Mouse (Mus musculus) stomach, embryonic 16.5 days (tissue): ENCODE measurements around the gene Arhgap35. TPM values are rescaled to one million over a fixed set of nuclear protein-coding genes. Genes with fewer than 3 reads are reported as not detected.
A peak's percentile ranks its signal among the peaks of the same experiment; 100 is the strongest.

ENCODE experiments used
- ATAC-seq: fragments of 200-750 bp; cut with Nextera tagmentation; 2 replicates; pipeline ENCODE4 v1.8.0; 2017; ENCODE audit warnings: moderate number of reproducible peaks, moderate TSS enrichment; ENCODE audit not compliant: insufficient read depth, low FRiP score
- H3K27ac ChIP-seq: fragments of 300-500 bp; sonication (generic); 2 replicates; pipeline ENCODE4 v1.5.1; 2014; ENCODE audit warnings: low read length
- H3K27me3 ChIP-seq: fragments of 300-500 bp; sonication (generic); 2 replicates; pipeline ENCODE4 v1.6.1; 2014; ENCODE audit warnings: low read length, control low read depth, mixed read lengths; ENCODE audit not compliant: control insufficient read depth, insufficient read depth
- H3K36me3 ChIP-seq: fragments of 300-500 bp; sonication (generic); 2 replicates; pipeline ENCODE4 v1.6.1; 2014; ENCODE audit warnings: low read length; ENCODE audit not compliant: control insufficient read depth, insufficient read depth
- H3K4me1 ChIP-seq: fragments of 300-500 bp; sonication (generic); 2 replicates; pipeline ENCODE4 v1.6.1; 2014; ENCODE audit warnings: low read length, control low read depth, mixed read lengths; ENCODE audit not compliant: control insufficient read depth, insufficient read depth
- H3K4me2 ChIP-seq: fragments of 300-500 bp; sonication (generic); 2 replicates; pipeline ENCODE4 v1.6.1; 2014; ENCODE audit warnings: low read depth, low read length, mixed read lengths
- H3K4me3 ChIP-seq: fragments of 300-500 bp; sonication (generic); replicated peaks from 2 replicates; pipeline ENCODE4 v1.5.1; 2014; ENCODE audit warnings: mild to moderate bottlenecking, low read length
- H3K9ac ChIP-seq: fragments of 300-500 bp; sonication (generic); 2 replicates; pipeline ENCODE4 v1.6.1; 2014; ENCODE audit warnings: low read length
- H3K9me3 ChIP-seq: fragments of 300-500 bp; sonication (generic); replicated peaks from 2 replicates; pipeline ENCODE4 v1.6.1; 2016; ENCODE audit warnings: low read length, control low read depth; ENCODE audit not compliant: control insufficient read depth
- WGBS: fragments of 180-500 bp; shearing (Covaris S2); extraction: QIAGEN DNeasy Blood & Tissue Kit; methylation state at CpG from one replicate; pipeline ENCODE4 v1.1.7; 2014; 5-methylcytosine and 5-hydroxymethylcytosine counted together
- polyA plus RNA-seq: library from polyadenylated mRNA; unstranded; fragments of >200 nt; fragmentation: Nextera tagmentation; extraction: Ambion mirVana; gene quantifications from 2 replicates; pipeline ENCODE4 v1.2.1, GENCODE M21; 2015

Arhgap35 gene
- polyA plus RNA-seq, 1 experiment from 2014 or later = 11.4 TPM

- Histone ChIP-seq H3K4me1 (peaks cover 7% of the 10 kb centered on the region; the same call in 1 of the 2 replicates), H3K9ac (no peak overlapping the region), H3K4me2 (no peak overlapping the region), H3K4me3 (no peak overlapping the region), H3K27ac (no peak overlapping the region), H3K9me3 (no peaks in the 10 kb centered on the region), H3K36me3 (no peaks in the 10 kb centered on the region), H3K27me3 (no peaks in the 10 kb centered on the region)
- no peak for ATAC-seq
These were observed 30.4 kb downstream of the Arhgap35 start for GRCm38 (mm10) chr7:16584384-16584783.

- Histone ChIP-seq H3K9me3 (no peaks in the 10 kb centered on the region), H3K4me3 (no peak overlapping the region), H3K4me1 (peaks cover 7% of the 10 kb centered on the region; the same call in 1 of the 2 replicates), H3K36me3 (no peaks in the 10 kb centered on the region), H3K27me3 (no peaks in the 10 kb centered on the region), H3K9ac (no peak overlapping the region), H3K27ac (no peak overlapping the region), H3K4me2 (no peak overlapping the region)
- ATAC-seq = no peak
- 81% methylated on average over 1 of the region's 1 CpGs for WGBS
These were observed 31.0 kb downstream of the Arhgap35 start for GRCm38 (mm10) chr7:16583775-16584174.

GRCm38 (mm10) chr7:16582299-16582698, 32.5 kb downstream of the Arhgap35 start:
- no peak for ATAC-seq
- Histone ChIP-seq H3K27me3 (no peaks in the 10 kb centered on the region), H3K4me2 (no peak overlapping the region), H3K4me1 (peaks cover 14% of the 10 kb centered on the region; the same call in 1 of the 2 replicates), H3K36me3 (no peaks in the 10 kb centered on the region), H3K9me3 (no peaks in the 10 kb centered on the region), H3K4me3 (no peak overlapping the region), H3K27ac (no peak overlapping the region), H3K9ac (no peak overlapping the region)
- whole genome bisulfite sequencing = 59% methylated on average over 3 of the region's 3 CpGs

- 59% methylated on average over 13 of the region's 13 CpGs for WGBS
- H3K27ac ChIP-seq = peak overlapping the region; percentile 9
- no peak for ATAC-seq
- H3K4me3 ChIP-seq = no peak overlapping the region
- H3K9me3 ChIP-seq = no peaks in the 10 kb centered on the region
- no peak overlapping the region for H3K9ac ChIP-seq
- H3K36me3 ChIP-seq = no peaks in the 10 kb centered on the region
- H3K4me1 ChIP-seq = peaks cover 17% of the 10 kb centered on the region; the same call in 1 of the 2 replicates
- no peak overlapping the region for H3K4me2 ChIP-seq
- H3K27me3 ChIP-seq = no peaks in the 10 kb centered on the region
These were observed 33.3 kb downstream of the Arhgap35 start for GRCm38 (mm10) chr7:16581276-16582100.

- Histone ChIP-seq H3K27ac (no peak overlapping the region), H3K27me3 (no peaks in the 10 kb centered on the region), H3K36me3 (no peaks in the 10 kb centered on the region), H3K4me3 (no peak overlapping the region), H3K9me3 (no peaks in the 10 kb centered on the region), H3K4me2 (no peak overlapping the region), H3K9ac (no peak overlapping the region), H3K4me1 (peaks cover 18% of the 10 kb centered on the region; the same call in 1 of the 2 replicates)
- 60% methylated on average over 1 of the region's 1 CpGs for WGBS
- ATAC-seq = no peak
These were observed 38.1 kb downstream of the Arhgap35 start for GRCm38 (mm10) chr7:16576719-16577118.

- ATAC-seq = no peak
- H3K9ac ChIP-seq = no peak overlapping the region
- H3K27ac ChIP-seq = no peak overlapping the region
- no peak overlapping the region for H3K4me3 ChIP-seq
- no peak overlapping the region for H3K4me2 ChIP-seq
- H3K4me1 ChIP-seq = 0 out of 2 replicates have a peak, but pooled peaks cover 2% of the 10 kb centered on the region
- 88% methylated on average over 1 of the region's 1 CpGs for WGBS
- H3K36me3 ChIP-seq = no peaks in the 10 kb centered on the region
- no peaks in the 10 kb centered on the region for H3K27me3 ChIP-seq
- no peaks in the 10 kb centered on the region for H3K9me3 ChIP-seq
These were observed 43.6 kb downstream of the Arhgap35 start for GRCm38 (mm10) chr7:16571191-16571590.

GRCm38 (mm10) chr7:16570737-16571136, 44.1 kb downstream of the Arhgap35 start:
- no peaks in the 10 kb centered on the region for H3K4me1 ChIP-seq
- no peaks in the 10 kb centered on the region for H3K27me3 ChIP-seq
- 95% methylated on average over 1 of the region's 1 CpGs for WGBS
- H3K36me3 ChIP-seq = no peaks in the 10 kb centered on the region
- H3K9ac ChIP-seq = no peak overlapping the region
- H3K27ac ChIP-seq = no peak overlapping the region
- H3K4me2 ChIP-seq = no peak overlapping the region
- no peak for ATAC-seq
- H3K4me3 ChIP-seq = no peak overlapping the region
- H3K9me3 ChIP-seq = no peaks in the 10 kb centered on the region

- Histone ChIP-seq H3K4me1 (no peaks in the 10 kb centered on the region), H3K27ac (no peak overlapping the region), H3K9me3 (no peaks in the 10 kb centered on the region), H3K27me3 (no peaks in the 10 kb centered on the region), H3K4me3 (no peak overlapping the region), H3K4me2 (no peak overlapping the region), H3K36me3 (peaks cover 14% of the 10 kb centered on the region; the same call in 1 of the 2 replicates), H3K9ac (no peak overlapping the region)
- ATAC-seq = no peak
- WGBS = 77% methylated on average over 8 of the region's 8 CpGs
These were observed 50.3 kb downstream of the Arhgap35 start for GRCm38 (mm10) chr7:16564491-16564890.

- peaks cover 13% of the 10 kb centered on the region; the same call in 1 of the 2 replicates for H3K4me1 ChIP-seq
- H3K9me3 ChIP-seq = no peaks in the 10 kb centered on the region
- H3K9ac ChIP-seq = no peak overlapping the region
- H3K36me3 ChIP-seq = peaks cover 4% of the 10 kb centered on the region; the same call in 1 of the 2 replicates
- no peak overlapping the region for H3K27ac ChIP-seq
- H3K4me2 ChIP-seq = no peak overlapping the region
- 81% methylated on average over 9 of the region's 9 CpGs for WGBS
- no peak overlapping the region for H3K4me3 ChIP-seq
- H3K27me3 ChIP-seq = no peaks in the 10 kb centered on the region
- no peak for ATAC-seq
These were observed 56.8 kb downstream of the Arhgap35 start for GRCm38 (mm10) chr7:16557783-16558538.
